Mouse (Mus musculus) cerebellum, adult 2 months (tissue): Measurements from ENCODE around the gene Col5a3.

Experiments
- CTCF ChIP-seq: fragments of 200-500 bp; IDR thresholded peaks from 2 replicates; pipeline ENCODE4 v1.5.1; 2011; ENCODE audit warnings: low read depth, mild to moderate bottlenecking, control low read depth, low read length, moderate library complexity, borderline replicate concordance; ENCODE audit not compliant: insufficient read depth
- POLR2A ChIP-seq: fragments of 200-500 bp; IDR thresholded peaks from 2 replicates; pipeline ENCODE4 v1.6.1; 2011; ENCODE audit warnings: low read length, control low read depth, borderline replicate concordance; ENCODE audit not compliant: insufficient read depth

GRCm38 (mm10) chr9:20842670-20843069 is 27.8 kb upstream of the Col5a3 start:
- TF ChIP-seq CTCF (peak; percentile 41; the same call in 1 of the 2 replicates), POLR2A (no peak)
